Mouse (Mus musculus) cortical plate, adult 2 months (tissue): ENCODE results near the gene Cds2.

Source experiments
- CTCF ChIP-seq: fragments of 200-500 bp; IDR thresholded peaks from 2 replicates; pipeline ENCODE4 v1.5.1; 2011; ENCODE audit warnings: mild to moderate bottlenecking, control low read depth, low read length; ENCODE audit not compliant: insufficient read depth; ENCODE audit errors: extremely low read depth
- POLR2A ChIP-seq: fragments of 200-500 bp; IDR thresholded peaks from 2 replicates; pipeline ENCODE4 v1.6.1; 2011; ENCODE audit warnings: mild to moderate bottlenecking, low read length, control low read depth; ENCODE audit not compliant: insufficient read depth; ENCODE audit errors: extremely low read depth

DNA sequence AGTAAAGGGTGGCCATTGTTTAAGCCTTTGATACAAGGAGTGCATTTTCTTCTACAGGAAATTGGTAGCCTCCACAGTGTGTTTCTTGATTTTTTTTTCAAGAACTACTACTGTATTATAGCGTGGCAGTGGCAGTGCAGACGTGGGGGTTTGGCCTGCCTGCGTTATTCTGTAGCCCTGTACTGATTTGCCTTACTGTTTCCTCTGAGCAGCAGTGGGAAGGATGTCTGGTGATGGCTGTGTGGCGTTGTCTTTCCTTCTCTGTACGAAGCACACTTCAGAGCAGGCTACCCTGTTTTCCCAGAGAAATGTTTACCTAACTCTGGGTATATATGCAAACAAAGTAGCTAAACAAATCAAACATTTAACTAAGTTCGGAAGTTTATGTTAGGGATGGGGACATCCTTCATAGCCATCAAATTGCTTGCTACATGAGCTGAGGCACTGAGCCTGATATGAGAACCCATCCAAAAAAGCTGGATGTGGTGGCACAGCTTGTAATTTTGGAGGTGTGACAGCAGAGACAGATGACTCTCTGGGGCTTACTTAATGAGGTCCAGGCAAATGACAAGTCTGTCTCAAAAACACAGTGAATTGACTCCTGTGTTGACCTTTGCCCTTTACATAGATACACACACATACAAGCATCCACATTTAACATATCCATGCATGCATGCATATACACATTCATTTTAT is 9.9 kb downstream of the Cds2 start:
- TF ChIP-seq CTCF (no peak), POLR2A (no peak)
